Mouse (Mus musculus) limb, embryonic 10.5 days (tissue): ENCODE measurements at regions not wholly inside any gene's neighbourhood (a gene's known extent, or its start where the extent isn't known, plus 50 kb on each side); places are given as distances from the start of the nearest gene placed in this dataset.

Experiments
- DNase-seq: peaks from one replicate; pipeline ENCODE4 v3.0.0-alpha.2; 2017; ENCODE audit warnings: low spot score
- H3K27ac ChIP-seq: fragments of 300-500 bp; sonication (generic); 2 replicates; pipeline ENCODE4 v1.5.1; 2016; ENCODE audit warnings: mild to moderate bottlenecking
- H3K27me3 ChIP-seq: fragments of 300-500 bp; sonication (generic); 2 replicates; pipeline ENCODE4 v1.6.1; 2016; ENCODE audit warnings: low read depth, mild to moderate bottlenecking; ENCODE audit not compliant: poor library complexity, severe bottlenecking
- H3K36me3 ChIP-seq: fragments of 300-500 bp; sonication (generic); 2 replicates; pipeline ENCODE4 v1.6.1; 2016; ENCODE audit warnings: mild to moderate bottlenecking, moderate library complexity
- H3K4me1 ChIP-seq: fragments of 300-500 bp; sonication (generic); 2 replicates; pipeline ENCODE4 v1.6.1; 2016
- H3K4me3 ChIP-seq: fragments of 300-500 bp; sonication (generic); 2 replicates; pipeline ENCODE4 v1.5.1; 2016; ENCODE audit warnings: mild to moderate bottlenecking, moderate library complexity
- H3K9me3 ChIP-seq: fragments of 300-500 bp; sonication (generic); replicated peaks from 2 replicates; pipeline ENCODE4 v1.6.1; 2016; ENCODE audit warnings: mild to moderate bottlenecking
- WGBS: fragments of 180-500 bp; shearing (Covaris S2); methylation state at CpG from one replicate; pipeline ENCODE4 v1.1.7; 2016; 5-methylcytosine and 5-hydroxymethylcytosine counted together

- 10% methylated on average over 2 of the region's 2 CpGs for WGBS
- H3K4me3 ChIP-seq = no peak overlapping the region
- H3K27me3 ChIP-seq = no peaks in the 10 kb centered on the region
- peak; percentile 42 for DNase-seq
- no peak overlapping the region for H3K27ac ChIP-seq
- H3K4me1 ChIP-seq = no peaks in the 10 kb centered on the region
- H3K36me3 ChIP-seq = no peaks in the 10 kb centered on the region
- no peaks in the 10 kb centered on the region for H3K9me3 ChIP-seq
These were observed 431.3 kb upstream of the Reg3g start for GRCm38 (mm10) chr6:78899952-78900351.

- Histone ChIP-seq H3K4me1 (no peaks in the 10 kb centered on the region), H3K27ac (no peak overlapping the region), H3K27me3 (no peaks in the 10 kb centered on the region), H3K9me3 (no peaks in the 10 kb centered on the region), H3K4me3 (no peak overlapping the region), H3K36me3 (no peaks in the 10 kb centered on the region)
- no peak for DNase-seq
- 75% methylated on average over 3 of the region's 3 CpGs for WGBS
These were observed 424.1 kb upstream of the Reg3g start for GRCm38 (mm10) chr6:78892730-78893129.

GRCm38 (mm10) chr6:78863031-78863430, 394.4 kb upstream of the Reg3g start:
- H3K36me3 ChIP-seq = no peaks in the 10 kb centered on the region
- DNase-seq = no peak
- H3K4me1 ChIP-seq = no peaks in the 10 kb centered on the region
- H3K27ac ChIP-seq = no peak overlapping the region
- H3K27me3 ChIP-seq = no peaks in the 10 kb centered on the region
- no peak overlapping the region for H3K4me3 ChIP-seq
- H3K9me3 ChIP-seq = no peaks in the 10 kb centered on the region

- DNase-seq = no peak
- H3K4me3 ChIP-seq = no peak overlapping the region
- 65% methylated on average over 2 of the region's 2 CpGs for WGBS
- no peaks in the 10 kb centered on the region for H3K9me3 ChIP-seq
- H3K27ac ChIP-seq = no peak overlapping the region
- no peaks in the 10 kb centered on the region for H3K27me3 ChIP-seq
- no peaks in the 10 kb centered on the region for H3K36me3 ChIP-seq
- no peaks in the 10 kb centered on the region for H3K4me1 ChIP-seq
These were observed 372.6 kb upstream of the Reg3g start for GRCm38 (mm10) chr6:78841261-78841660.

GRCm38 (mm10) chr6:78825901-78826629, 357.4 kb upstream of the Reg3g start:
- H3K36me3 ChIP-seq = no peaks in the 10 kb centered on the region
- DNase-seq = no peak

GRCm38 (mm10) chr6:78821251-78821650, 352.6 kb upstream of the Reg3g start:
- no peak overlapping the region for H3K27ac ChIP-seq
- 94% methylated on average over 1 of the region's 1 CpGs for whole genome bisulfite sequencing
- DNase-seq = no peak
- no peaks in the 10 kb centered on the region for H3K4me1 ChIP-seq
- H3K9me3 ChIP-seq = no peaks in the 10 kb centered on the region
- no peak overlapping the region for H3K4me3 ChIP-seq
- H3K27me3 ChIP-seq = no peaks in the 10 kb centered on the region
- no peaks in the 10 kb centered on the region for H3K36me3 ChIP-seq

More at GRCm38 (mm10) chr6:78825901-78826629, 357.4 kb upstream of the Reg3g start:
- no peaks in the 10 kb centered on the region for H3K4me1 ChIP-seq
- no peak overlapping the region for H3K27ac ChIP-seq
- H3K4me3 ChIP-seq = no peak overlapping the region
- WGBS = 64% methylated on average over 6 of the region's 6 CpGs
- H3K27me3 ChIP-seq = no peaks in the 10 kb centered on the region
- no peaks in the 10 kb centered on the region for H3K9me3 ChIP-seq

- Histone ChIP-seq H3K4me3 (no peak overlapping the region), H3K4me1 (no peaks in the 10 kb centered on the region), H3K27me3 (no peaks in the 10 kb centered on the region), H3K27ac (no peak overlapping the region), H3K9me3 (no peaks in the 10 kb centered on the region), H3K36me3 (no peaks in the 10 kb centered on the region)
- no peak for DNase-seq
- 72% methylated on average over 2 of the region's 2 CpGs for WGBS
These were observed 328.3 kb upstream of the Reg3g start for GRCm38 (mm10) chr6:78797013-78797412.

- WGBS = 83% methylated on average over 2 of the region's 2 CpGs
- no peak for DNase-seq
- Histone ChIP-seq H3K36me3 (no peaks in the 10 kb centered on the region), H3K27ac (no peak overlapping the region), H3K27me3 (no peaks in the 10 kb centered on the region), H3K4me3 (no peak overlapping the region), H3K4me1 (no peaks in the 10 kb centered on the region), H3K9me3 (no peaks in the 10 kb centered on the region)
These were observed 320.3 kb upstream of the Reg3g start for GRCm38 (mm10) chr6:78788972-78789371.

- Histone ChIP-seq H3K4me1 (no peaks in the 10 kb centered on the region), H3K4me3 (no peak overlapping the region), H3K9me3 (no peaks in the 10 kb centered on the region), H3K27ac (no peak overlapping the region), H3K36me3 (no peaks in the 10 kb centered on the region), H3K27me3 (no peaks in the 10 kb centered on the region)
- DNase-seq = no peak
- WGBS = 91% methylated on average over 3 of the region's 3 CpGs
These were observed 288.9 kb upstream of the Reg3g start for GRCm38 (mm10) chr6:78757619-78758018.
